Mouse (Mus musculus): ENCODE results near the gene Olfr135.

Olfr135 gene

GRCm38 (mm10) chr17:38204035-38204434 is at the start of gene Olfr135:
TSS of gene Olfr135 (plus strand) at chr17:38204335.
- in situ Hi-C loops (cut with MboI; ENCODE audit: low pct_unique_long_range_greater_than_20kb in 1 of 2, low sequenced_read_pairs in 2 of 2, unreplicated experiment in 1 of 2): no loop called here

- in situ Hi-C loops (cut with MboI; ENCODE audit: low pct_unique_long_range_greater_than_20kb in 1 of 2, low sequenced_read_pairs in 2 of 2, unreplicated experiment in 1 of 2): no loop called here
Measured at GRCm38 (mm10) chr17:38171088-38171487, 33.0 kb upstream of the Olfr135 start, which contains the start of gene Olfr134. TSS of gene Olfr134 (plus strand) at chr17:38171388.
